Mouse (Mus musculus) spleen, adult 2 months (tissue): Measurements from ENCODE around the gene Hoxb2.

Source experiments
- CTCF ChIP-seq: fragments of 200-500 bp; IDR thresholded peaks from 2 replicates; pipeline ENCODE4 v1.5.1; 2011; ENCODE audit warnings: mild to moderate bottlenecking, inconsistent platforms; ENCODE audit not compliant: insufficient read depth, insufficient read length, insufficient replicate concordance; ENCODE audit errors: extremely low read depth
- POLR2A ChIP-seq: fragments of 200-500 bp; IDR thresholded peaks from 2 replicates; pipeline ENCODE4 v1.6.1; 2011; ENCODE audit warnings: low read depth, low read length, inconsistent platforms

DNA sequence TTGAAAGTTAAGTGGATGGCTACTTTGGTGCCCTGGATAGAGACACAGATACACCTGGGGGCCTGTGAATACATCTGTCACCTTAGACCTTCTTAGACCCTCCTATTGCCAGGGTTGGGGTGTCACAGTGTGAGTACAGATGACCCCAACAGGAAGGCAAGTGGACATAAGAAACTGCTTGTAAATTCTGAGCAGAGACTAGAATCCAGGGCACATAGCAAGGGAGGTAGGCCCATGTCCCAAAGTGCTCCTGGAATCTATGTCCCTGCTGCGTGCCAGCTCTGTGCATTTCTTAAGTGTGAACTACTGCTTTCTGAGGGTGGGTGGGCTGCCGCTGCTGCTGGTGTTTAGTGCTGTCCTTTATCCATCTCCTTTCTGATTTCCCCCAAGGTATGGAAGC, 466 bp downstream of the Hoxb2 start:
- TF ChIP-seq POLR2A (no peak), CTCF (no peak)
